Mouse (Mus musculus): ENCODE measurements around the gene Fam13a. TPM values are rescaled to one million over a fixed set of nuclear protein-coding genes. Genes with fewer than 3 reads are reported as not detected.

The Fam13a gene
- total and polyA plus RNA-seq, 2 experiments from 2014 or later: 9.5 to 12.4 TPM

DNA sequence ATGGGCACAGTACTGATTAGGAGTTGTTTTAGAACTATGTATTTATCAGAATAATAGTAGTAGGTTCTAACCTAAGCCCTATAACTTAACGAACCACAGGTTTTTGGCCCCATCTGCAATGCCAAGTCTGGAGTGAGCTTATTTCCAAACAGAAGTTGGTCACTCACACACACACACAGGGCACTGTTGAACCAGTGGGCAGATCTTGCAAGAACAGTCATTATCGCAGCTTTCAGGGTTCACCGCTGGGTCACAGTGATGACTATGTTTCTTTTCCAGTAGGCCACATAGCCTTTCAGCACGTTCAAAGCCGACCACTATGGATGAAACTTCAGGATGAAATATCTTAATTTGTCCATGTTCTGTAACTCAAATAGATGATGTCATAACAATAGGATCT lies 101.8 kb downstream of the Fam13a start:
- TF ChIP-seq CTCF (IDR thresholded peaks at IDR 0.05; ENCODE audit: low read depth) (no peak), EP300 (IDR thresholded peaks at IDR 0.05; ENCODE audit: low read depth) (no peak)
- no peaks in the 10 kb centered on the region for H3K27me3 ChIP-seq (ENCODE audit: control insufficient read depth, insufficient read depth, low read length)
- H3K4me3 ChIP-seq (ENCODE audit: low read depth, low read length): no peak overlapping the region
- H3K36me3 ChIP-seq (replicated peaks; ENCODE audit: control insufficient read depth, insufficient read depth, low read length): peaks cover 27% of the 10 kb centered on the region
- peaks cover 4% of the 10 kb centered on the region; the same call in 1 of the 2 replicates for H3K4me1 ChIP-seq (ENCODE audit: control insufficient read depth, insufficient read depth)
- DNase-seq (ENCODE audit: low spot score) (no peak), ATAC-seq (ENCODE audit: insufficient read depth, low read depth) (no peak)
- H3K9me3 ChIP-seq (replicated peaks; ENCODE audit: control insufficient read depth, low read length): no peaks in the 10 kb centered on the region
- no peak overlapping the region for H3K9ac ChIP-seq (replicated peaks; ENCODE audit: low read depth, low read length)
- no peak overlapping the region for H3K27ac ChIP-seq (ENCODE audit: low read depth)
- H3K4me2 ChIP-seq (ENCODE audit: low read depth, low read length): no peak overlapping the region
- WGBS: 58% methylated on average over 5 of the region's 5 CpGs

DNA sequence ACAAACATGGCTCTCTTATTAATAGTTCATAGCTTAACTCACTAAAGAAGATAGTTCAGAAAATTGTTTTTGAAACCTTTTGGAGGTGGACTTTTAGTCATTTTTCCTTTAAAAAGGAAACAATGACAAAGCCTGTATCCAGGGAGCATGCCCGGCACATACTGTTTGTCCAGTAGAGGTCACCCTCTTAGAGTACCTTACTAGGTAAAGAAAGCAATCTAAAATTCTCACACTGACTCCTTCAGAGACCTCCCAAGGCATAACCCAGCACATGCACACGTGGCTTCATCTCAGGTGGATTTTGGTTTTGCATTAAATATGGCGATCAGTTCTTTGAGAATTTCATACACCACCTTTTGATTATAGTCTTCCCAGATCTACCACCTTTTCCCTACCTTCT lies 102.7 kb downstream of the Fam13a start:
- ATAC-seq (ENCODE audit: insufficient read depth, low read depth) (0 out of 2 replicates have a peak, but pooled peaks have one; percentile 57), DNase-seq (ENCODE audit: low spot score) (peak; percentile 70)
- no peaks in the 10 kb centered on the region for H3K4me1 ChIP-seq (ENCODE audit: control insufficient read depth, insufficient read depth)
- H3K4me3 ChIP-seq (ENCODE audit: low read depth, low read length): no peak overlapping the region
- no peaks in the 10 kb centered on the region for H3K9me3 ChIP-seq (replicated peaks; ENCODE audit: control insufficient read depth, low read length)
- TF ChIP-seq CTCF (IDR thresholded peaks at IDR 0.05; ENCODE audit: low read depth): peak; percentile 52
- no peak for TF ChIP-seq EP300 (IDR thresholded peaks at IDR 0.05; ENCODE audit: low read depth)
- H3K4me2 ChIP-seq (ENCODE audit: low read depth, low read length): no peak overlapping the region
- 44% methylated on average over 3 of the region's 3 CpGs for WGBS
- no peak overlapping the region for H3K27ac ChIP-seq (ENCODE audit: low read depth)
- H3K27me3 ChIP-seq (ENCODE audit: control insufficient read depth, insufficient read depth, low read length): no peaks in the 10 kb centered on the region
- no peak overlapping the region for H3K9ac ChIP-seq (replicated peaks; ENCODE audit: low read depth, low read length)
- peaks cover 35% of the 10 kb centered on the region for H3K36me3 ChIP-seq (replicated peaks; ENCODE audit: control insufficient read depth, insufficient read depth, low read length)

DNA sequence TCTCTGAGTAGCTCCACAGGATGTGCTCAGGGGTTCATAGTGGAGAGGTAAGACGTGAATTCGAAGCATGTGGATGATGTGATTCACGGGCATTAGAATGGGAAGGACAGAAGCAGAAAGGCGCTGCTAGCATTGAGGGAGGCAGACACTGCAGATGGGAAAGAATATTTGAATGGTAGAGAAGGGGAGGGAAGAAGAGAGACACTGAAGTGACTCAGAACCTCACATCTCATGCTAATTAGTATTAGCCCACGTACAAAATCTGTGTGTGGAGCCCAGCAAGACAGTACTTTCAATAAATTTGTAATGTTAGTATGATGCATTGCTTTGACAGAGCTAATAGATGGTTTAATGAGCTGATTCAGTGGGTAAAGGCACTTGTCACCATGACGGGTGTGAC lies 103.6 kb downstream of the Fam13a start:
- Histone ChIP-seq H3K4me2 (ENCODE audit: low read depth, low read length) (no peak overlapping the region), H3K9ac (replicated peaks; ENCODE audit: low read depth, low read length) (no peak overlapping the region), H3K4me3 (ENCODE audit: low read depth, low read length) (no peak overlapping the region), H3K27me3 (ENCODE audit: control insufficient read depth, insufficient read depth, low read length) (no peaks in the 10 kb centered on the region), H3K36me3 (replicated peaks; ENCODE audit: control insufficient read depth, insufficient read depth, low read length) (peaks cover 40% of the 10 kb centered on the region), H3K4me1 (ENCODE audit: control insufficient read depth, insufficient read depth) (no peaks in the 10 kb centered on the region), H3K9me3 (replicated peaks; ENCODE audit: control insufficient read depth, low read length) (no peaks in the 10 kb centered on the region), H3K27ac (ENCODE audit: low read depth) (no peak overlapping the region)
- DNase-seq (ENCODE audit: low spot score): no peak
- TF ChIP-seq EP300 (IDR thresholded peaks at IDR 0.05; ENCODE audit: low read depth) (no peak), CTCF (IDR thresholded peaks at IDR 0.05; ENCODE audit: low read depth) (no peak)
- ATAC-seq (ENCODE audit: insufficient read depth, low read depth): no peak
- WGBS: 80% methylated on average over 6 of the region's 6 CpGs

DNA sequence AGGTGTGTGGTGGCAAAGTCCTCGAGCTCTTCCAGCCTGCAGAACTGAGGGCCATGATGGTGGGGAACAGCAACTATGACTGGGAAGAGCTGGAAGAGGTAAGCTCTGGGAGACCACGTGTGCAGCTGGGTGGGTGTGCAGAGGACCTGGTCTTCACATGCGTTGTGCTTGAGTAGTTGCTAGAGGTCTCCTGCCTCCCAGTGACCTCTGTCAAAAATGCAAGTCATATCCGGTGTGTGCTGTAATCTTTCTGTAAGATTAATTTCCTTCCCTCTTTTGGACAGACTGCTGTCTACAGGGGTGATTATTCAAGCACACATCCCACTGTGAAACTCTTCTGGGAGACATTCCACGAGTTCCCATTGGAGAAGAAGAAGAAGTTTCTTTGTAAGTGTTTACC lies 107.9 kb downstream of the Fam13a start:
- Histone ChIP-seq H3K4me1 (ENCODE audit: control insufficient read depth, insufficient read depth) (no peaks in the 10 kb centered on the region), H3K27ac (ENCODE audit: low read depth) (no peak overlapping the region), H3K4me2 (ENCODE audit: low read depth, low read length) (no peak overlapping the region), H3K9me3 (replicated peaks; ENCODE audit: control insufficient read depth, low read length) (no peaks in the 10 kb centered on the region), H3K27me3 (ENCODE audit: control insufficient read depth, insufficient read depth, low read length) (no peaks in the 10 kb centered on the region), H3K36me3 (replicated peaks; ENCODE audit: control insufficient read depth, insufficient read depth, low read length) (peaks cover 40% of the 10 kb centered on the region), H3K4me3 (ENCODE audit: low read depth, low read length) (no peak overlapping the region), H3K9ac (replicated peaks; ENCODE audit: low read depth, low read length) (no peak overlapping the region)
- ATAC-seq (ENCODE audit: insufficient read depth, low read depth) (no peak), DNase-seq (ENCODE audit: low spot score) (no peak)
- no peak for TF ChIP-seq EP300 (IDR thresholded peaks at IDR 0.05; ENCODE audit: low read depth)
- TF ChIP-seq CTCF (IDR thresholded peaks at IDR 0.05; ENCODE audit: low read depth): no peak
- WGBS: 67% methylated on average over 5 of the region's 5 CpGs

DNA sequence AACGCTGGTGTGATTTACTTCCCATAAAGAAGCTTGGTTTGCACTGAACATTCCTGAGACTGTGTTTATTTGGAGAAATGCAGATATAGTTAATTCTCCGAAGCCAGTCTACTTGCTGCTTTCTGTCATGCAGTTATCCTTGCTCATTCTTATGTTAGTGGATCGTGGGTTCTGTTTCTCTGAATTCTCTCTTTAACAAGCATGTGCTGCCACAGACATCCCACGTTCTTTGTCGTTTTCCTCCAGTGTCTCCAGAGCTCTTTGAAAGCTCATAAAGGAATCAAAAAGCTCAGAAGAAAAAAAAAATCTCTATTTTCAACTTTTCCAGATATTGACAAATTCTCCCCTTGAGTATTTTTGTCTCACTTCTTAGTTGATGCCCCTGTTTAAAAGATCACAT lies 110.4 kb downstream of the Fam13a start:
- Histone ChIP-seq H3K36me3 (replicated peaks; ENCODE audit: control insufficient read depth, insufficient read depth, low read length) (peaks cover 27% of the 10 kb centered on the region), H3K4me1 (ENCODE audit: control insufficient read depth, insufficient read depth) (no peaks in the 10 kb centered on the region), H3K27ac (ENCODE audit: low read depth) (no peak overlapping the region), H3K9me3 (replicated peaks; ENCODE audit: control insufficient read depth, low read length) (no peaks in the 10 kb centered on the region), H3K27me3 (ENCODE audit: control insufficient read depth, insufficient read depth, low read length) (no peaks in the 10 kb centered on the region), H3K4me2 (ENCODE audit: low read depth, low read length) (no peak overlapping the region), H3K9ac (replicated peaks; ENCODE audit: low read depth, low read length) (no peak overlapping the region), H3K4me3 (ENCODE audit: low read depth, low read length) (no peak overlapping the region)
- DNase-seq (ENCODE audit: low spot score): no peak
- ATAC-seq (ENCODE audit: insufficient read depth, low read depth): no peak
- 87% methylated on average over 5 of the region's 5 CpGs for whole genome bisulfite sequencing
- TF ChIP-seq EP300 (IDR thresholded peaks at IDR 0.05; ENCODE audit: low read depth) (no peak), CTCF (IDR thresholded peaks at IDR 0.05; ENCODE audit: low read depth) (no peak)

DNA sequence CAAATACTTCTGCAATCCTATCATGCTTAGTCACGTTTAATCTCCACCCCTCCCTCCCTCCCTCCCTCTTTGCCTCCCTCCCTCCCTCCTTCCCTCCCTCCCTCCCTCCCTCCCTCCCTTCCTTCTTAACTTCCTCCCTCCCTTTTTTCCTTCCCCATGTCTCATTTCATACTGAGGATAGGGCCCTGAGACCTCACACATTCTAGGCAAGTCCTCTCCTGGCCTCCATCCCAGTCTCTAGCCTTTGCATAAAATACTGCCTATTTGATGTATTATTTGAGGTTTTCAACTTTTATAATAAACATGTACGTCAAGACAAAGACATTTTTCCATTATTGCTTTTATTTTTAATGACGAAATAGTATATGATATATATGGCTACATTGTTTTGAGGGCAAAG lies 110.8 kb downstream of the Fam13a start:
- WGBS: 67% methylated on average over 3 of the region's 3 CpGs
- Histone ChIP-seq H3K4me3 (ENCODE audit: low read depth, low read length) (no peak overlapping the region), H3K27ac (ENCODE audit: low read depth) (no peak overlapping the region), H3K27me3 (ENCODE audit: control insufficient read depth, insufficient read depth, low read length) (no peaks in the 10 kb centered on the region), H3K4me2 (ENCODE audit: low read depth, low read length) (no peak overlapping the region), H3K9ac (replicated peaks; ENCODE audit: low read depth, low read length) (no peak overlapping the region), H3K4me1 (ENCODE audit: control insufficient read depth, insufficient read depth) (no peaks in the 10 kb centered on the region), H3K36me3 (replicated peaks; ENCODE audit: control insufficient read depth, insufficient read depth, low read length) (peaks cover 23% of the 10 kb centered on the region), H3K9me3 (replicated peaks; ENCODE audit: control insufficient read depth, low read length) (no peaks in the 10 kb centered on the region)
- ATAC-seq (ENCODE audit: insufficient read depth, low read depth) (no peak), DNase-seq (ENCODE audit: low spot score) (no peak)
- TF ChIP-seq CTCF (IDR thresholded peaks at IDR 0.05; ENCODE audit: low read depth) (no peak), EP300 (IDR thresholded peaks at IDR 0.05; ENCODE audit: low read depth) (no peak)

Measured in heart, postnatal 0 days (tissue).